Mouse (Mus musculus): ENCODE measurements around the gene Ubtd2. TPM values are rescaled to one million over a fixed set of nuclear protein-coding genes. Genes with fewer than 3 reads are reported as not detected.

Ubtd2 gene
- polyA plus RNA-seq, 1 experiment from 2014 or later = 43.0 TPM

- Histone ChIP-seq H3K27ac (ENCODE audit: low read length) (no peak overlapping the region), H3K4me2 (ENCODE audit: low read length) (no peak overlapping the region), H3K9ac (ENCODE audit: low read depth, low read length) (no peak overlapping the region), H3K4me1 (ENCODE audit: control insufficient read depth, insufficient read depth, low read length) (no peaks in the 10 kb centered on the region), H3K27me3 (ENCODE audit: control insufficient read depth, insufficient read depth, low read depth, low read length) (no peaks in the 10 kb centered on the region), H3K9me3 (replicated peaks; ENCODE audit: control insufficient read depth, low read length, poor library complexity, severe bottlenecking) (no peaks in the 10 kb centered on the region), H3K4me3 (ENCODE audit: low read depth, low read length) (no peak overlapping the region), H3K36me3 (ENCODE audit: control insufficient read depth, insufficient read depth, low read length) (no peaks in the 10 kb centered on the region)
- no peak for ATAC-seq
- WGBS = 75% methylated on average over 13 of the region's 13 CpGs
Observed at GRCm38 (mm10) chr11:32552401-32553090, 97.4 kb downstream of the Ubtd2 start.

- Histone ChIP-seq H3K27ac (ENCODE audit: low read length) (no peak overlapping the region), H3K4me3 (ENCODE audit: low read depth, low read length) (no peak overlapping the region), H3K9me3 (replicated peaks; ENCODE audit: control insufficient read depth, low read length, poor library complexity, severe bottlenecking) (no peaks in the 10 kb centered on the region), H3K9ac (ENCODE audit: low read depth, low read length) (no peak overlapping the region), H3K27me3 (ENCODE audit: control insufficient read depth, insufficient read depth, low read depth, low read length) (no peaks in the 10 kb centered on the region), H3K4me2 (ENCODE audit: low read length) (no peak overlapping the region), H3K36me3 (ENCODE audit: control insufficient read depth, insufficient read depth, low read length) (no peaks in the 10 kb centered on the region), H3K4me1 (ENCODE audit: control insufficient read depth, insufficient read depth, low read length) (no peaks in the 10 kb centered on the region)
- no peak for ATAC-seq
- WGBS = 85% methylated on average over 14 of the region's 14 CpGs
Observed at GRCm38 (mm10) chr11:32553311-32554140, 98.4 kb downstream of the Ubtd2 start.

GRCm38 (mm10) chr11:32554141-32555091 is 99.2 kb downstream of the Ubtd2 start:
- Histone ChIP-seq H3K4me2 (ENCODE audit: low read length) (no peak overlapping the region), H3K4me3 (ENCODE audit: low read depth, low read length) (no peak overlapping the region), H3K36me3 (ENCODE audit: control insufficient read depth, insufficient read depth, low read length) (no peaks in the 10 kb centered on the region), H3K9ac (ENCODE audit: low read depth, low read length) (no peak overlapping the region), H3K9me3 (replicated peaks; ENCODE audit: control insufficient read depth, low read length, poor library complexity, severe bottlenecking) (no peaks in the 10 kb centered on the region), H3K27me3 (ENCODE audit: control insufficient read depth, insufficient read depth, low read depth, low read length) (no peaks in the 10 kb centered on the region), H3K27ac (ENCODE audit: low read length) (no peak overlapping the region), H3K4me1 (ENCODE audit: control insufficient read depth, insufficient read depth, low read length) (no peaks in the 10 kb centered on the region)
- 92% methylated on average over 14 of the region's 14 CpGs for WGBS
- ATAC-seq = no peak

GRCm38 (mm10) chr11:32555103-32555689 is 100.0 kb downstream of the Ubtd2 start:
- Histone ChIP-seq H3K4me3 (ENCODE audit: low read depth, low read length) (no peak overlapping the region), H3K36me3 (ENCODE audit: control insufficient read depth, insufficient read depth, low read length) (no peaks in the 10 kb centered on the region), H3K9me3 (replicated peaks; ENCODE audit: control insufficient read depth, low read length, poor library complexity, severe bottlenecking) (no peaks in the 10 kb centered on the region), H3K27me3 (ENCODE audit: control insufficient read depth, insufficient read depth, low read depth, low read length) (no peaks in the 10 kb centered on the region), H3K9ac (ENCODE audit: low read depth, low read length) (no peak overlapping the region), H3K4me1 (ENCODE audit: control insufficient read depth, insufficient read depth, low read length) (no peaks in the 10 kb centered on the region), H3K27ac (ENCODE audit: low read length) (no peak overlapping the region), H3K4me2 (ENCODE audit: low read length) (no peak overlapping the region)
- ATAC-seq = no peak
- 90% methylated on average over 12 of the region's 12 CpGs for WGBS

- WGBS = 78% methylated on average over 10 of the region's 10 CpGs
- no peaks in the 10 kb centered on the region for H3K9me3 ChIP-seq (replicated peaks; ENCODE audit: control insufficient read depth, low read length, poor library complexity, severe bottlenecking)
- no peak for ATAC-seq
- no peaks in the 10 kb centered on the region for H3K36me3 ChIP-seq (ENCODE audit: control insufficient read depth, insufficient read depth, low read length)
- H3K9ac ChIP-seq (ENCODE audit: low read depth, low read length) = no peak overlapping the region
- H3K4me2 ChIP-seq (ENCODE audit: low read length) = no peak overlapping the region
- H3K4me3 ChIP-seq (ENCODE audit: low read depth, low read length) = no peak overlapping the region
- no peaks in the 10 kb centered on the region for H3K27me3 ChIP-seq (ENCODE audit: control insufficient read depth, insufficient read depth, low read depth, low read length)
- no peak overlapping the region for H3K27ac ChIP-seq (ENCODE audit: low read length)
- no peaks in the 10 kb centered on the region for H3K4me1 ChIP-seq (ENCODE audit: control insufficient read depth, insufficient read depth, low read length)
Observed at GRCm38 (mm10) chr11:32556333-32556990, 101.3 kb downstream of the Ubtd2 start.

GRCm38 (mm10) chr11:32558026-32558425 is 102.9 kb downstream of the Ubtd2 start:
- no peaks in the 10 kb centered on the region for H3K4me1 ChIP-seq (ENCODE audit: control insufficient read depth, insufficient read depth, low read length)
- WGBS = 91% methylated on average over 4 of the region's 4 CpGs
- H3K4me3 ChIP-seq (ENCODE audit: low read depth, low read length) = no peak overlapping the region
- no peaks in the 10 kb centered on the region for H3K27me3 ChIP-seq (ENCODE audit: control insufficient read depth, insufficient read depth, low read depth, low read length)
- no peaks in the 10 kb centered on the region for H3K36me3 ChIP-seq (ENCODE audit: control insufficient read depth, insufficient read depth, low read length)
- no peaks in the 10 kb centered on the region for H3K9me3 ChIP-seq (replicated peaks; ENCODE audit: control insufficient read depth, low read length, poor library complexity, severe bottlenecking)
- H3K27ac ChIP-seq (ENCODE audit: low read length) = no peak overlapping the region
- no peak overlapping the region for H3K9ac ChIP-seq (ENCODE audit: low read depth, low read length)
- ATAC-seq = no peak
- H3K4me2 ChIP-seq (ENCODE audit: low read length) = no peak overlapping the region

GRCm38 (mm10) chr11:32558677-32559076 is 103.5 kb downstream of the Ubtd2 start:
- H3K4me3 ChIP-seq (ENCODE audit: low read depth, low read length) = no peak overlapping the region
- H3K9me3 ChIP-seq (replicated peaks; ENCODE audit: control insufficient read depth, low read length, poor library complexity, severe bottlenecking) = no peaks in the 10 kb centered on the region
- no peak for ATAC-seq
- no peak overlapping the region for H3K27ac ChIP-seq (ENCODE audit: low read length)
- H3K27me3 ChIP-seq (ENCODE audit: control insufficient read depth, insufficient read depth, low read depth, low read length) = no peaks in the 10 kb centered on the region
- H3K4me2 ChIP-seq (ENCODE audit: low read length) = no peak overlapping the region
- H3K36me3 ChIP-seq (ENCODE audit: control insufficient read depth, insufficient read depth, low read length) = no peaks in the 10 kb centered on the region
- H3K9ac ChIP-seq (ENCODE audit: low read depth, low read length) = no peak overlapping the region
- WGBS = 53% methylated on average over 8 of the region's 8 CpGs
- H3K4me1 ChIP-seq (ENCODE audit: control insufficient read depth, insufficient read depth, low read length) = no peaks in the 10 kb centered on the region

GRCm38 (mm10) chr11:32560015-32560770 is 105.0 kb downstream of the Ubtd2 start:
- ATAC-seq = no peak
- Histone ChIP-seq H3K4me2 (ENCODE audit: low read length) (no peak overlapping the region), H3K27me3 (ENCODE audit: control insufficient read depth, insufficient read depth, low read depth, low read length) (no peaks in the 10 kb centered on the region), H3K9me3 (replicated peaks; ENCODE audit: control insufficient read depth, low read length, poor library complexity, severe bottlenecking) (no peaks in the 10 kb centered on the region), H3K27ac (ENCODE audit: low read length) (no peak overlapping the region), H3K4me3 (ENCODE audit: low read depth, low read length) (no peak overlapping the region), H3K4me1 (ENCODE audit: control insufficient read depth, insufficient read depth, low read length) (no peaks in the 10 kb centered on the region), H3K36me3 (ENCODE audit: control insufficient read depth, insufficient read depth, low read length) (no peaks in the 10 kb centered on the region), H3K9ac (ENCODE audit: low read depth, low read length) (no peak overlapping the region)
- 77% methylated on average over 12 of the region's 12 CpGs for WGBS

All from midbrain, embryonic 16.5 days (tissue).